Mouse (Mus musculus) lung, postnatal 0 days (tissue): ENCODE results near the gene Zfp949. TPM values are rescaled to one million over a fixed set of nuclear protein-coding genes. Genes with fewer than 3 reads are reported as not detected.

Experiments
- ATAC-seq: fragments of 200-750 bp; cut with Nextera tagmentation; 2 replicates; pipeline ENCODE4 v1.8.0; 2017; ENCODE audit warnings: moderate library complexity
- DNase-seq: peaks from one replicate; pipeline ENCODE4 v3.0.0-alpha.2; 2016; ENCODE audit warnings: low spot score
- H3K27ac ChIP-seq: fragments of 300-500 bp; sonication (generic); 2 replicates; pipeline ENCODE4 v1.5.1; 2014; ENCODE audit warnings: antibody characterized with exemption, mild to moderate bottlenecking, low read length, mixed read lengths
- H3K27me3 ChIP-seq: fragments of 300-500 bp; sonication (generic); replicated peaks from 2 replicates; pipeline ENCODE4 v1.6.1; 2014; ENCODE audit warnings: low read length, mixed read lengths; ENCODE audit not compliant: insufficient read depth
- H3K36me3 ChIP-seq: fragments of 300-500 bp; sonication (generic); 2 replicates; pipeline ENCODE4 v1.6.1; 2014; ENCODE audit warnings: low read length, mixed read lengths; ENCODE audit not compliant: insufficient read depth
- H3K4me1 ChIP-seq: fragments of 300-500 bp; sonication (generic); 2 replicates; pipeline ENCODE4 v1.6.1; 2014; ENCODE audit warnings: antibody characterized with exemption, low read depth, low read length, mixed read lengths; ENCODE audit not compliant: insufficient read depth
- H3K4me2 ChIP-seq: fragments of 300-500 bp; sonication (generic); replicated peaks from 2 replicates; pipeline ENCODE4 v1.6.1; 2014; ENCODE audit warnings: low read depth, mild to moderate bottlenecking, low read length, moderate library complexity, mixed read lengths
- H3K4me3 ChIP-seq: fragments of 300-500 bp; sonication (generic); 2 replicates; pipeline ENCODE4 v1.5.1; 2014; ENCODE audit warnings: low read depth, low read length
- H3K9ac ChIP-seq: fragments of 300-500 bp; sonication (generic); replicated peaks from 2 replicates; pipeline ENCODE4 v1.6.1; 2014; ENCODE audit warnings: low read depth, mild to moderate bottlenecking
- H3K9me3 ChIP-seq: fragments of 300-500 bp; sonication (generic); 2 replicates; pipeline ENCODE4 v1.6.1; 2016; ENCODE audit warnings: low read length, mixed read lengths
- CTCF ChIP-seq: IDR thresholded peaks from 2 replicates; pipeline ENCODE4 v1.5.1; 2016; ENCODE audit warnings: antibody characterized with exemption, mild to moderate bottlenecking
- EP300 ChIP-seq: IDR thresholded peaks from 2 replicates; pipeline ENCODE4 v1.6.1; 2016; ENCODE audit warnings: antibody characterized with exemption, mild to moderate bottlenecking, control low read depth
- WGBS: fragments of 180-500 bp; shearing (Covaris S2); extraction: QIAGEN DNeasy Blood & Tissue Kit; methylation state at CpG from one replicate; pipeline ENCODE4 v1.1.7; 2014; 5-methylcytosine and 5-hydroxymethylcytosine counted together
- polyA plus RNA-seq: library from polyadenylated mRNA; unstranded; fragments of >200 nt; fragmentation: Nextera tagmentation; extraction: Ambion mirVana; gene quantifications from 2 replicates; pipeline ENCODE4 v1.2.1, GENCODE M21; 2015

Gene Zfp949
- polyA plus RNA-seq, 1 experiment from 2014 or later = 11.5 TPM

- no peak for ATAC-seq
These were observed 8.1 kb upstream of the Zfp949 start for GRCm38 (mm10) chr9:88539546-88540224.

GRCm38 (mm10) chr9:88542816-88543215 is 5.0 kb upstream of the Zfp949 start:
- Histone ChIP-seq H3K4me1 (no peaks in the 10 kb centered on the region), H3K9me3 (no peaks in the 10 kb centered on the region), H3K4me2 (no peak overlapping the region), H3K27ac (no peak overlapping the region), H3K9ac (no peak overlapping the region), H3K4me3 (no peak overlapping the region), H3K36me3 (no peaks in the 10 kb centered on the region), H3K27me3 (no peaks in the 10 kb centered on the region)
- no peak for TF ChIP-seq EP300
- TF ChIP-seq CTCF = peak; percentile 71
- WGBS = 20% methylated on average over 2 of the region's 2 CpGs
- DNase-seq = peak; percentile 76
- peak; percentile 50 for ATAC-seq

More at GRCm38 (mm10) chr9:88539546-88540224, 8.1 kb upstream of the Zfp949 start:
- no peak overlapping the region for H3K4me2 ChIP-seq
- H3K4me3 ChIP-seq = no peak overlapping the region
- H3K27me3 ChIP-seq = no peaks in the 10 kb centered on the region
- H3K36me3 ChIP-seq = no peaks in the 10 kb centered on the region
- H3K9me3 ChIP-seq = no peaks in the 10 kb centered on the region
- no peaks in the 10 kb centered on the region for H3K4me1 ChIP-seq
- H3K9ac ChIP-seq = no peak overlapping the region
- DNase-seq = no peak
- no peak for TF ChIP-seq CTCF
- TF ChIP-seq EP300 = no peak
- WGBS = 52% methylated on average over 5 of the region's 5 CpGs
- H3K27ac ChIP-seq = no peak overlapping the region

DNA sequence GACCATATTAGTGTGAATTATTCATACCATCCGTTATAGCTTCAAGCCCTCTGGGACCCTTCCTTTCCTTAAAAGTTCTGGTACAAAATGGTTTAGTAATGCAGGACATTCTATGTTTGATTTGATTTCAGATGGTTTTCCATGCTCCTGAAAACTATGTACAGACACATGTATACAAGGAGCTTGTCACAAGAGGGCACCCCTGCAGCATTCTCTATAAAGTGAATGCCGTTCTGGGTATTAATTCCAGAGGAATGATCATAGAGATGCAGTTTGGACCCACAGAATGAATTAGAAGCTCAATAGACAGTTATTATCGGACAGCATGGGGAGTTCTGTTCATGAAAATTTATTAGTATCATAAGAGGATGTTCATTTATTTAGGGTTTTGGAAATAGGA is 2.3 kb upstream of the Zfp949 start:
- TF ChIP-seq CTCF (peak; percentile 58), EP300 (no peak)
- Histone ChIP-seq H3K9ac (no peak overlapping the region), H3K27ac (no peak overlapping the region), H3K27me3 (no peaks in the 10 kb centered on the region), H3K36me3 (no peaks in the 10 kb centered on the region), H3K4me2 (no peak overlapping the region), H3K4me3 (no peak overlapping the region), H3K9me3 (no peaks in the 10 kb centered on the region), H3K4me1 (peaks cover 6% of the 10 kb centered on the region; the same call in 1 of the 2 replicates)
- ATAC-seq (no peak), DNase-seq (peak; percentile 32)
- 34% methylated on average over 3 of the region's 3 CpGs for WGBS

GRCm38 (mm10) chr9:88546166-88546565 is 1.7 kb upstream of the Zfp949 start:
- 4% methylated on average over 2 of the region's 2 CpGs for WGBS

GRCm38 (mm10) chr9:88546657-88547056 is 1.2 kb upstream of the Zfp949 start:
- whole genome bisulfite sequencing = 51% methylated on average over 8 of the region's 8 CpGs
- Histone ChIP-seq H3K4me3 (no peak overlapping the region), H3K27ac (no peak overlapping the region), H3K36me3 (no peaks in the 10 kb centered on the region), H3K27me3 (no peaks in the 10 kb centered on the region), H3K4me1 (peaks cover 6% of the 10 kb centered on the region; the same call in 1 of the 2 replicates), H3K9me3 (no peaks in the 10 kb centered on the region), H3K4me2 (no peak overlapping the region), H3K9ac (no peak overlapping the region)
- DNase-seq = no peak
- no peak for ATAC-seq
- TF ChIP-seq CTCF (no peak), EP300 (no peak)

More at GRCm38 (mm10) chr9:88546166-88546565, 1.7 kb upstream of the Zfp949 start:
- no peaks in the 10 kb centered on the region for H3K27me3 ChIP-seq
- H3K9ac ChIP-seq = no peak overlapping the region
- peaks cover 6% of the 10 kb centered on the region; the same call in 1 of the 2 replicates for H3K4me1 ChIP-seq
- H3K4me2 ChIP-seq = no peak overlapping the region
- H3K27ac ChIP-seq = no peak overlapping the region
- H3K36me3 ChIP-seq = no peaks in the 10 kb centered on the region
- no peaks in the 10 kb centered on the region for H3K9me3 ChIP-seq
- ATAC-seq (no peak), DNase-seq (peak; percentile 71)
- TF ChIP-seq CTCF (peak; percentile 83), EP300 (no peak)
- H3K4me3 ChIP-seq = no peak overlapping the region

- Histone ChIP-seq H3K4me1 (peaks cover 6% of the 10 kb centered on the region; the same call in 1 of the 2 replicates), H3K36me3 (no peaks in the 10 kb centered on the region), H3K4me3 (peak overlapping the region; percentile 73), H3K9ac (no peak overlapping the region), H3K4me2 (peak overlapping the region; percentile 56), H3K9me3 (no peaks in the 10 kb centered on the region), H3K27me3 (no peaks in the 10 kb centered on the region), H3K27ac (no peak overlapping the region)
- DNase-seq (peak; percentile 89), ATAC-seq (peak; percentile 78)
- no peak for TF ChIP-seq EP300
- peak; percentile 68 for TF ChIP-seq CTCF
- 14% methylated on average over 7 of the region's 7 CpGs for WGBS
These were observed 550 bp upstream of the Zfp949 start for GRCm38 (mm10) chr9:88547270-88547669.
